Mouse (Mus musculus) brain, adult 2 months (tissue): ENCODE data around the gene Ntrk3.

ENCODE experiments used
- DNase-seq: peaks from one replicate; pipeline ENCODE4 v3.0.0; 2011; ENCODE audit warnings: low read depth, low spot score

The Ntrk3 gene

GRCm38 (mm10) chr7:78239012-78239411 lies 498.8 kb downstream of the Ntrk3 start:
- DNase-seq = no peak

- no peak for DNase-seq
These were observed 516.1 kb downstream of the Ntrk3 start for GRCm38 (mm10) chr7:78221668-78222067.

GRCm38 (mm10) chr7:78220949-78221348 lies 516.9 kb downstream of the Ntrk3 start:
- DNase-seq = no peak

DNA sequence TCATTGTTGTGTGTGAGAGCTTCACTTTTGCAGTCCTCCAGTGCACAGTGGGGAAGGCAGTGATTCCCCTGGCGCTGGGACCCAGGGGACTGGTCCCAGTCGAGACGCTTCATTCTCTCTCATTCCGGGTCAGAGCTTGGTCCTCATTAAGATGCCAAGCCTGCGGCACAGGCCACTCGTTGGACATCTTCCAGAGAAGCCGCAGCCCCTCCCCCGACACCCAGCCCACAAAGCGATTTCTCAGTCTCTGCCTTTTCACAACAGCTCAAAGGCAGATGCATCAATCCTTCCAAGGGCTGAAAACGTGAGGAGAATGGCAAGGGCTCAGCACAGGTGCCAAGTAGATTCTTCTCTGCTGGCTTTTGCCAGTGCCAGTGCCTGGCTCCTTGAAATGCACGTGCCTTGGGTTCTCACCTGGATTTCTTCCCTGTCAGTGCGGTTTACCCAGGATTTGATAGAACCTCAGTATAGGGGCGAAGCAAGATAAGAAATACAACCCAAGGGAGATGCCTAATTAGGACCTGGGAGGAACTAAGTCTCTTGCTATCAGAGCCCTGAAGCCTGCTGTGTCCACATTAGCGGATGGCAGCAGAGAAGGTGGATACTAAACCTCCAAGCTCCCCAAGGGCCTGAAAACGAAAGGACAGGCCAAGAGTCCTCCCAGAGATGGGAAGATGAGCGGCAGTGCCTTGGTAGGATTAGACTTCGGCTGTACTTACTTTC lies 546.7 kb downstream of the Ntrk3 start:
- peak; percentile 58 for DNase-seq

GRCm38 (mm10) chr7:78185578-78185977 lies 552.2 kb downstream of the Ntrk3 start:
- no peak for DNase-seq

- DNase-seq = no peak
These were observed 554.4 kb downstream of the Ntrk3 start for GRCm38 (mm10) chr7:78183396-78183795.

- peak; percentile 37 for DNase-seq
These were observed 557.7 kb downstream of the Ntrk3 start for GRCm38 (mm10) chr7:78179996-78180665.

- no peak for DNase-seq
These were observed 565.4 kb downstream of the Ntrk3 start for GRCm38 (mm10) chr7:78172267-78172955.

- DNase-seq = peak; percentile 24
These were observed 572.3 kb downstream of the Ntrk3 start for GRCm38 (mm10) chr7:78165466-78165865.

- no peak for DNase-seq
These were observed 579.9 kb downstream of the Ntrk3 start for GRCm38 (mm10) chr7:78157946-78158345.

DNA sequence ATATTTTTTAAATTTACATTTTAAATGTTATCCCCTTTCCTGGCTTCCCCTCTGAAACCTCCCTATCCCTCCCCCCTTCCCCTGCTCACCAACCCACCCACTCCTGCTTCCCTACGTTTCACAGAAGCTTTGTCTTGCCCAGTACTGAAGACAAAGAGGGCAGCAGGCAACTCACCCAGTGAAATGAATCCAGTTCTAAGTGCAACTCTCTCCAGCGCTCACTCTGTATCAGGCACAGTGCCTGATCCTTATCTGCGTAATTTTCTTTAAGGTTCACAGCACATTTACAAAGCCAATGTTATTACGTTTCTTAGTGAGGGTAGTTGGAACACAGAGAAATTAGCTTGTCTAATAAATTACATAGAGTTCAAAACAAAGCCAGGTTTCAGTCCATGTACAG lies 592.6 kb downstream of the Ntrk3 start:
- DNase-seq = no peak

DNA sequence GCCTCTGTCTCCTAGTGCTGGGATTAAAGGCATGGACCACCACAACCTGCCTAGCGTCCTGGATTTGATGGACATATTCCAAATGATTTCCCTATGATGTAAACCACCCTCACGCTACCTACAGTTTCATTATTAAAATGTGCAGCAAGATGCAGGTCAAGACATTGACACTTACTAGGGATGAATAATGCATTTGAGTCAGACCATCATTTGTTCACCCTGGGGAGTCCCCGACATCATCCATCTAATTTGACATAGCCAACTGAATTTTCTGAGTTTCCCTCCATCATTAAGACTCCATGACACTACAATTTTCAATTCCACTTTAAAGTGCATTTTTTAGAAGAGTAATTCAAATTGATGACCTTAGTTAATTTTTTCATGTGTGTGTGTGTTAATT lies 593.0 kb downstream of the Ntrk3 start:
- no peak for DNase-seq

- DNase-seq = no peak
These were observed 607.8 kb downstream of the Ntrk3 start for GRCm38 (mm10) chr7:78129966-78130365.
